Mouse (Mus musculus) left cerebral cortex, adult 8-10 months (tissue): Measurements from ENCODE around the gene Pam16. TPM values are rescaled to one million over a fixed set of nuclear protein-coding genes. Genes with fewer than 3 reads are reported as not detected.
"Not testable (repeated sequence)": the region's sequence is repeated elsewhere in the genome, so short reads cannot be mapped to it uniquely, and the experiment has no call there.

Experiments
- DNase-seq, 2 experiments: peaks; one replicate each; pipeline ENCODE4 v3.0.0; 2022; ENCODE audit warnings: low spot score in 2 of 2
- total RNA-seq, 4 experiments: library from RNA; stranded (reverse); gene quantifications; 2 replicates each; pipeline ENCODE4 v1.2.4; 2022

Pam16 gene
- total RNA-seq, 4 experiments from 2014 or later: 79.9 to 99.6 (median 92.2) TPM

- DNase-seq: no peak
Measured at GRCm38 (mm10) chr16:4593971-4594813, 30.6 kb downstream of the Pam16 start, which contains the start of gene Glis2. TSS of gene Glis2 (plus strand) at chr16:4594713.

DNA sequence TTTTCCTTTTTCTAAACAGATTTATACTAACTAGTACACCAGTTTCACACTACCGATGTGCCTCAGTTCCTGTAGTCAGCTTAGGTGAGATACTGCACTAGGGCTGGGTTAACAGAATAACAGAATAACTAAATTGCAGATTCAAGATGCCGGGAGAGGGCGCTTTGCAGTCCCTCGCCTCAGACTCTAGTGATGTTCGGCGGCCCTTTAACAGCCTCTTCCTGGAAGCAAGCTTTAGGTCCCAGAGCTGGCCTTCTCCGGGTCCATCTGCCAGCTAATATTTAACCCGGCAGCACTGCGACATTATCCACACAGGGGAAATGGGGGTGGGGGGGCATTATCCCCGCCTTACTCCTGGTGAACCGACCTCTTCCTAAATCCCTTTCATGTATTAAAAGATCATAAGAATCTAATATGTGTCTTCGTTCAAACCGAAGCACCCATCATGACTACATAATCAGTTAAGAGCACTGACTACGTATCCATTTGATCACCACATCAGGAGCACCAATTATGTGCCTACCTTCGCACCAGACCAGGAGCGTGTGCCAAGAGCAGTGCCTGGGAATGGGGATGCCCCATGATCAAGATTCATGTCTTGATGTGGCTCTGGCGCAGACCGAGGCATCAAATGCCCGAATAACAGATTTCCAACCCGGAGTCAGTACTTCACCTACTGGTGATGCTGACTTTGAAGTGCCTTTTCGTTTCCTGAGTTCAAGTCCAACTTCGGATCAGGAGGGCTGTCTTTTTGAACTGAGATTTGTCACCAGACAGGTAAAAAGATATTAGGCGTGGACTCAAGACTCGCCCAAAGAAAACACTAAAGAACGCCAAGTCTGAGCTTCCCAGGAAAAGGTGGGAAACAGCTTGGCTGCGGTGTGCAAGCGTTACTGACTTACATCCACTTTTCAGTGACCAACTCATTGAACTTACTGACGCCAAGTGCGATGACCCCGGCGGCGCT is 31.6 kb downstream of the Pam16 start:
- no peak for DNase-seq

- DNase-seq: no peak
Measured at GRCm38 (mm10) chr16:4590236-4590635, 34.6 kb downstream of the Pam16 start.

DNA sequence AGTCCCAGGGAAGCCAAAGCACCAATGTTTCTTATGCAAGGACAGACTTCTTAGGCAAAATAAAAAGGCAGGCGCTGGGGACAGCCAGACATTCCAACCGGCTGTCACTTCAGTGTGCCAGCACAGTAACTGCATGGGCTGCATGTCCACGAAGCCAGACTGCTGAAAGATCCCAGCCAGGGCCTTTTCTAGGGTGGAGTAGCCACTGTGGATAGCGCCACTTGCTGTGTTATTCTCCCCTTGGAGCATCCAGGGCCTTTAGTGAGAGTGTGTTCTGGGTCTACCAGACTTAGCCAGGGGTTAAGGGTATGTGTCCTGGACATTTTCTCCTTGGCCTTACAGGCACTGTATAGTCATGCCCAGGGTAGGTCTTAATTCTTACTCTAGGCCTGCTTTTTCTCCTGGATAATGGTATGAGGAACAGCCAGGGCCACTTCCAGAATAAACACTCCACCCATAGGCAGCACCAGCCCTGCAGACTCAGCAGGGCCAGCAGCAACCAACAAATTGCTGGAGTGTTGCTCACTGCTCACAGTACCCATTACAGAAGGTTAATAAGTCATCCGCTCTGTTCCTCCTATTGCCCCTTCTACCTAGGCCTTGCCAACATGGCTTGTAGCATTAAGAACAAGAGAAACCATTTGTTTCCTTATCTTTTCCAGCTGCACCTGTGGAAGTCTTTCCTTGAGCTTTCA is 37.1 kb downstream of the Pam16 start:
- no peak for DNase-seq

GRCm38 (mm10) chr16:4586531-4587123 is 38.2 kb downstream of the Pam16 start:
- DNase-seq: peak; percentile 66 to 90

DNA sequence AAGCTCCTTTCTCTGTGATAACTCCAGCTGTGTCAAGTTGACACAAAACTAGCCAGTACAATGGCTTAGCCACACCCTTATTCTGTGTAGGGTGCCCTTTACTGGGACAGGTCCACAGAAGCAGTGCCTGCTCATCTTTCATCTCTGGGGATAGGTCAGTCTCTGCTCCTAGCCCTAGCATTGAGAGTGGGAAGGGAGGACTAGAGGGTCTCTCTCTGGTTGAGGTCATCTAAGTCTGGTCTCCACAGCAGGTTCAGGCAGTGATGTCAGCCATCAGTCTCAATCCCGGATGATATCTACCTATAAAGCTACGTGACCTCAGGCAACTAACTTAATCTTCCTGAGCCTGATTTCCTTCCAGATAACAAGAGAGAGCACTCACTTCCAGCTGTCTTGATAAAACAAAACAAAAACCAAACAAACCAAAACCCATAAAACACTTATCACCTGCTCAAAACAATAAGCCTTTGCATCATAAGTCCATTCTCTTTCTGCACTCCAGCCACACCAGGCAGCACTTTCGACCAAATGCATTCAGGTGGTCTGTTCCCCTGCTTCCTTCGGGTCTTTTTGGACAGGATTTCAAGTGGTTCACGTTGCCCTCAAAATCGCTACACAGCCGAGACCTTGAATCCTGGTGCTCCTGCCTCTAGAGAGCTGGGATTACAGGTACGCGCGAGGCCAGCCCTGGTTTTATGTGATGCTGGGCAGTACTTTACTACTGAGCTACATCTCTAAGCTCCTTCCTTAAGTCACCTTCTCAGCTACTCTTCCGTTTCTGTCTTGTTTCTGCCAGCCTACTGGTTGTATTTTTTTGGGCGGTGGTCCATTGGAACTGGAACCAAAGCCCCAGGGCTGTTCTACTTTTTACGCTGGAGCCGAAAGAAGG is 38.9 kb downstream of the Pam16 start:
- no peak for DNase-seq

- no peak for DNase-seq
Measured at GRCm38 (mm10) chr16:4584438-4584837, 40.4 kb downstream of the Pam16 start.

DNA sequence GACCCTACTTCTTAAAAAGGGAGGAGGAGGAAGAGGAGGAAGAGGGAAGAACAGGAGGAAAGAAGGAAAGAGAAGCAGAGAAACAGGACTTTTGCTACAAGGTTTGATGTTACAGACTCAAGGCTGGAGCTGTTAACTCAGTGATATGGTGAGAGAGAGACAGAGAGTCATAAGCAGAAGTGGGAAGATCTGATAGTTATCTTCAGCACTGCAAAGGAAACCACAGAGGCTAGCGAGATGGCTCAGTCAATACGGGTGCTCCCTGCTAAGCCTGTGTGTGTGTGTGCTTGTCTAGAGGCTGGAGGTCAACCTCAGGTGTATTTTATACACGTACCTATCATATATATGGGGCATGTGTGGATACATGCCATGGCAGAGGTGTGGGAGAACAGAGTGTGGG is 41.0 kb downstream of the Pam16 start:
- DNase-seq: no peak

DNA sequence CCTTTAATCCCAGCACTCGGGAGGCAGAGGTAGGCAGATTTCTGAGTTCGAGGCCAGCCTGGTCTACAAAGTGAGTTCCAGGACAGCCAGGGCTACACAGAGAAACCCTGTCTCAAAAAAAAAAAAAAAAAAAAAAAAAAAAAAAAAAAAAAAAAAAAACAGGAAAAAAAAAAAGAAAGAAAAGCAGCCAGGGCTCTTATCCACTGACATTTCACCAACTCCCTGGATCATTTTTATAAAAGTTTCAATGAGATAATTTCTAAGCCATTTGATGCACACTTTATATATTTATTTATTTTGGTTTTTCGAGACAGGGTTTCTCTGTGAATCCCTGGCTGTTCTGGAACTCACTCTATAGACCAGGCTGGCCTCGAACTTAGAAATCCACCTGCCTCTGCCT is 43.6 kb downstream of the Pam16 start:
- DNase-seq: not testable (repeated sequence)

- DNase-seq: no peak
Measured at GRCm38 (mm10) chr16:4578630-4579029, 46.2 kb downstream of the Pam16 start.

DNA sequence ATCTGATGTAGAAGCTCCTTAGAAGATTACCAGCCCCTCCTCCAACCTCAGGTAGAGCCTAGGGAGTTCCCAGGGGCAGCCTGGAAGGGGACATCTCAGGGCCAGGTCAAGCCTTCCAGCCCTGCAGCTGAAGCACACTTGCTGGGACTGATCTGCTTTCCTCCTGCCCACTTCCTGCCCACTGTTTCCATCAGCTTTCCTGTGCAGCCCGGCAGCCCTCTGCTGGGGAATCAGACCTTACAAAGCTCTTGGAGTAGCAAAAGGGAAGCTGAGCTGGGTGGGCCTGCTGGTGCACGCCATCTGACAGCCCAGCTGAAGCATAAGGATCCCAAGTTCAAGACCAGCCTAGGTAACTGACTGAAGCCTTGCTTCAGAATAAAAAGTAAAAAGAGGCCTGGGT is 47.9 kb downstream of the Pam16 start:
- DNase-seq: no peak

- DNase-seq: no peak
Measured at GRCm38 (mm10) chr16:4576038-4576437, 48.8 kb downstream of the Pam16 start.

DNA sequence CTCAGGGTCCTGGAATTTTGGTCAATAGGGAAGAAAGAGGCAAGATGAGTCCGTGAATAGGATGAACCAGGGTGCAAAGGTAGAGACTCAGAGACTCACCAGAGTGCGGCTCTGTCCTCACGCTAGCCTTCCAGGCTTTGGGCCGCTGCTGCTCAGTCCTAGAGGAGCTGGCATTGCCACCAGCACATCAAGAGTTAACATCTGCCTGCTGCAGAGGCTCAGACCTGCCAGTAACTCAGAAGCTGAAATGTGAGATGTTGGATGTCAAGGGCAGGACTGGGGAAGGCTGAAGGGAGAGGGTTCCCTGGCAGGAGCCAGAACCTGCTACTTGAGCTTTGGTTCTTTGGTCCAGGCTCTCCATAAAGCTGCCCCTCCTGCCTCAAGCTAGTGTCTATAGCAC is 54.1 kb downstream of the Pam16 start:
- DNase-seq: no peak

DNA sequence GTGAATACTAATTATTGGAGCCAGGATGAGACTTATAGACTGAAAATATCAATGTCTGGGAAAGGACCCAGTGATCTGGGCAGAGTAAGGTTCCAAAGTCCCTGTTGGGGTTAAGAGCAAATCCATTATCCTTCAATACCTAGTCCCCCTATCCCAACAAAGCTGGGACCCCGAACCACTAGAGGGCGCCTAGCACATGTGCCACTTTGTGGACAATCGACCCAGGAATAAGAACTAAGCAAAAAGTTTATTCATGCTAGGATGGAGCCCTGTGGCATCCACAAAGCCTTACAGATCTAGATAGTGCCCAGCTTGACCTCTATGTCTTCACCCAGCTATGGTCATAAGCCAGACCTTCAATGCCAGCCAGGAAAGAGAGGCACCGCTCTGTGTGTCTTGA is 56.9 kb downstream of the Pam16 start:
- peak in 1 of 2 experiments; percentile 48 for DNase-seq

Other genes with a start within 250 kb of the Pam16 start
- 10 to 100 TPM; 65.7 to 71.7 (median 69.8) TPM for gene Adcy9, start 204.5 kb downstream of the Pam16 start, total RNA-seq
- 1 to 10 TPM; 3.6 to 7.4 (median 5.1) TPM for gene Srl, start 83.2 kb downstream of the Pam16 start, total RNA-seq
- 1 to 10 TPM; 5.5 to 8.1 (median 6.9) TPM for gene Tfap4, start 65.1 kb downstream of the Pam16 start, total RNA-seq
- 10 to 100 TPM; 11.1 to 20.7 (median 16.6) TPM for gene Glis2, start 30.3 kb downstream of the Pam16 start, total RNA-seq
- gene Vasn, start 15.0 kb upstream of the Pam16 start, total RNA-seq: 10 to 100 TPM in 2 of 4 experiments, 1 to 10 TPM in 2; 8.5 to 10.4 (median 9.9) TPM
- 10 to 100 TPM; 63.0 to 66.1 (median 65.1) TPM for gene Dnaja3, start 15.0 kb upstream of the Pam16 start, total RNA-seq
- 10 to 100 TPM; 88.7 to 98.8 (median 95.6) TPM for gene Coro7, start 54.8 kb upstream of the Pam16 start, total RNA-seq
- gene Nmral1, start 94.4 kb upstream of the Pam16 start, total RNA-seq: 10 to 100 TPM; 15.8 to 18.9 (median 17.4) TPM
- 10 to 100 TPM; 91.8 to 98.0 (median 93.1) TPM for gene Hmox2, start 101.4 kb upstream of the Pam16 start, total RNA-seq
- gene Cdip1, start 165.3 kb upstream of the Pam16 start, total RNA-seq: 100 to 1,000 TPM; 195 to 206 (median 203) TPM
- gene 4930562C15Rik, start 210.4 kb upstream of the Pam16 start, total RNA-seq: not detected